Mouse (Mus musculus) midbrain, embryonic 11.5 days (tissue): Measurements from ENCODE around the gene Trdmt1. TPM values are rescaled to one million over a fixed set of nuclear protein-coding genes. Genes with fewer than 3 reads are reported as not detected.

ENCODE experiments used
- ATAC-seq: fragments of 200-750 bp; cut with Nextera tagmentation; 2 replicates; pipeline ENCODE4 v1.8.0; 2017; ENCODE audit warnings: moderate TSS enrichment, moderate library complexity; ENCODE audit not compliant: low FRiP score
- DNase-seq: peaks from one replicate; pipeline ENCODE4 v3.0.0; 2015; ENCODE audit warnings: low spot score; ENCODE audit errors: missing footprints
- H3K27ac ChIP-seq: fragments of 300-500 bp; sonication (generic); 2 replicates; pipeline ENCODE4 v1.5.1; 2014; ENCODE audit warnings: low read depth, low read length
- H3K27me3 ChIP-seq: fragments of 300-500 bp; sonication (generic); 2 replicates; pipeline ENCODE4 v1.6.1; 2014; ENCODE audit warnings: mild to moderate bottlenecking, low read length, moderate library complexity, mixed read lengths; ENCODE audit not compliant: control insufficient read depth, insufficient read depth
- H3K36me3 ChIP-seq: fragments of 300-500 bp; sonication (generic); 2 replicates; pipeline ENCODE4 v1.6.1; 2014; ENCODE audit warnings: mild to moderate bottlenecking, low read length, moderate library complexity, mixed read lengths; ENCODE audit not compliant: control insufficient read depth, insufficient read depth
- H3K4me1 ChIP-seq: fragments of 300-500 bp; sonication (generic); 2 replicates; pipeline ENCODE4 v1.6.1; 2014; ENCODE audit warnings: low read length; ENCODE audit not compliant: control insufficient read depth, insufficient read depth
- H3K4me2 ChIP-seq: fragments of 300-500 bp; sonication (generic); 2 replicates; pipeline ENCODE4 v1.6.1; 2014; ENCODE audit warnings: mild to moderate bottlenecking, moderate library complexity
- H3K4me3 ChIP-seq: fragments of 300-500 bp; sonication (generic); 2 replicates; pipeline ENCODE4 v1.5.1; 2014; ENCODE audit warnings: low read depth, low read length
- H3K9ac ChIP-seq: fragments of 300-500 bp; sonication (generic); 2 replicates; pipeline ENCODE4 v1.6.1; 2014; ENCODE audit warnings: low read length
- H3K9me3 ChIP-seq: fragments of 300-500 bp; sonication (generic); 2 replicates; pipeline ENCODE4 v1.6.1; 2016; ENCODE audit warnings: low read length; ENCODE audit not compliant: control insufficient read depth
- WGBS: fragments of 180-500 bp; shearing (Covaris S2); extraction: QIAGEN DNeasy Blood & Tissue Kit; methylation state at CpG from one replicate; pipeline ENCODE4 v1.1.7; 2014; 5-methylcytosine and 5-hydroxymethylcytosine counted together
- polyA plus RNA-seq: library from polyadenylated mRNA; unstranded; fragments of >200 nt; fragmentation: Nextera tagmentation; extraction: Ambion mirVana; gene quantifications from 2 replicates; pipeline ENCODE4 v1.2.1, GENCODE M21; 2014

The Trdmt1 gene
- polyA plus RNA-seq, 1 experiment from 2014 or later: 12.7 TPM

DNA sequence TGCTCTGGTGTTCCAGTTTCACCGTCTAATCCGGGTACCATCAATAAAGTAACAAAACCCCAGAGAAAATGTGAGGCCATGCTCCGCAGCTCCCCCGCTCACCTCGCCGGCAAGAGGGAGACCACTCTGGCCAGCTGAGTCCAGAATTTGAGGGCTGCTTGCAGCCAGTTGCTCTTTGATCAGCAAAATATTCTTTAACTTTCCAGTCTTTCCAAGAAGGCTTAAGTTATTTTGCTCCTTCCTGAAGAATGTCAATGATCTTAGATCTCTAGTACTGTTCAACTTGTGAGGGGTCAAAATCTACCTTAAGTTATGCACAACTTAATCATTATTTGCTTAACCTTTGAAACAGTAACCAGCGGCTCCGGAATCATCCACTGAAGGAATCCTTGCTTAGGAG, 52.7 kb downstream of the Trdmt1 start, which contains the start of gene Cubn:
Gene Cubn (minus strand): TSS at position 80 of the 400 bp plus-strand sequence.
- ATAC-seq: 0 out of 2 replicates have a peak, but pooled peaks have one; percentile 40
- Histone ChIP-seq H3K9ac (no peak within 1 kb of the TSS), H3K4me1 (peaks cover 7% of the 10 kb centered on the region), H3K36me3 (no peaks in the 10 kb centered on the region), H3K9me3 (no peaks in the 10 kb centered on the region), H3K27ac (no peak within 1 kb of the TSS), H3K27me3 (no peaks in the 10 kb centered on the region), H3K4me2 (no peak within 1 kb of the TSS), H3K4me3 (no peak within 1 kb of the TSS)
- WGBS: 23% methylated on average over 8 of the region's 8 CpGs
- peak; percentile 87 for DNase-seq

DNA sequence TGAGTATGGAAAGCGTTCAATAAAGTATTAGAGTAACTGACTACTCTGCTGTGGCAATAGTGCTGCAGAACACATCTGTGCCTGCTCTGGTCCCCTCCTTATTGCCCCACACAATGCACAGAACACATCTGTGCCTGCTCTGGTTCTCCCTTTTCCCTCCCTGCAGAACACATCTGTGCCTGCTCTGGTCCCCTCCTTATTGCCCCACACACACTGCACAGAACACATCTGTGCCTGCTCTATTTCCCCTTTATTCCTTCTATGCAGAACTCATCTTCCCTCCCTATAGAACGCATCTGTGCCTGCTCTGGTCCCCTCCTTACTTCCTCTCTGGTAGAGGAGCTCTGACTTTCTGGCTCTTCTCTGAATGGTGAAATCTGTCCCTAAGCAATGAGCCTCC, 54.0 kb downstream of the Trdmt1 start:
- no peak overlapping the region for H3K9ac ChIP-seq
- WGBS: 91% methylated on average over 2 of the region's 2 CpGs

DNA sequence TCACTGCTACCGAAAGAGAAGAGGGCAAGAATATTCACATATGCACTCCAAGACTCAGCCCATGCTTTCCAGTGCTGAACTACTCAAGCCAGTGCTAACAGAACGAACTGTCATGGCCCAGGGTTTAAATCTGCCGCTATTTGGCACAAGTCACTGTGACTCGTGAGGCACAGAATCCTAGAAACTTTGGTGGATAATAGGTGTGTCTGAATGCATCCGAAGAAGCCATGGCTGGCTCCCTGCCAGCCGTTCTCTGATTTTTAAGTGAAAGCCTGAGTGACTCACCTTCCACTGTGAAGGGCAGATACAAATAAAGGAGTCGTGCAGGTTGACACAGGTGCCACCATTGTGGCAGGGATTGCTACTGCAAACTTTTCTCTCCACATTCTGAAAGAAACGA, 58.0 kb downstream of the Trdmt1 start:
- DNase-seq: no peak
- Histone ChIP-seq H3K4me1 (peaks cover 1% of the 10 kb centered on the region), H3K4me2 (no peak overlapping the region), H3K9ac (no peak overlapping the region), H3K36me3 (no peaks in the 10 kb centered on the region), H3K4me3 (no peak overlapping the region), H3K27me3 (no peaks in the 10 kb centered on the region), H3K9me3 (no peaks in the 10 kb centered on the region), H3K27ac (no peak overlapping the region)
- 83% methylated on average over 8 of the region's 8 CpGs for WGBS
- ATAC-seq: no peak

More for the DNA sequence above, 54.0 kb downstream of the Trdmt1 start:
- no peaks in the 10 kb centered on the region for H3K36me3 ChIP-seq
- H3K4me3 ChIP-seq: no peak overlapping the region
- no peak overlapping the region for H3K27ac ChIP-seq
- H3K4me2 ChIP-seq: no peak overlapping the region
- DNase-seq (no peak), ATAC-seq (no peak)
- H3K27me3 ChIP-seq: no peaks in the 10 kb centered on the region
- H3K4me1 ChIP-seq: peaks cover 7% of the 10 kb centered on the region
- H3K9me3 ChIP-seq: no peaks in the 10 kb centered on the region

DNA sequence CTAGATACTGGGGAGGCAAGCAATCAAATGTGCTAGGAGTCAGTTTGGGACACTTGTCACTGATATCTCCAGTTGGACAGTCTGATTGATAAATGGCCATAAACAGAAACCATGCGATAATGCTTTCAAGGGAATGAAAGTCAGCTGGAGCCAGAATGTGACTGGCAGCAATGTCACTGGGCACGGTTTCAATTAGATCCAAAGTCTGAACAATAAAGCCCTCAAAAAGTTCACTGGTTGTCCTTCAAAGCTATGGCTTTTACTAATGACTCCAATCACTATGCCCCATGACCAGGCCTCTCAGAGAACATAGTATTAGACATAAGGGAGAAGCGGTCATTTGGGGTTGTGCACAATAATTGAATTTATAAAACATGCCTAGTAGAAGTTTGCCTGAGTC, 59.9 kb downstream of the Trdmt1 start:
- no peaks in the 10 kb centered on the region for H3K4me1 ChIP-seq
- no peak overlapping the region for H3K27ac ChIP-seq
- ATAC-seq (no peak), DNase-seq (no peak)
- no peaks in the 10 kb centered on the region for H3K36me3 ChIP-seq
- no peak overlapping the region for H3K4me3 ChIP-seq
- H3K9me3 ChIP-seq: no peaks in the 10 kb centered on the region
- no peaks in the 10 kb centered on the region for H3K27me3 ChIP-seq
- H3K4me2 ChIP-seq: no peak overlapping the region
- H3K9ac ChIP-seq: no peak overlapping the region
- 90% methylated on average over 3 of the region's 3 CpGs for WGBS

DNA sequence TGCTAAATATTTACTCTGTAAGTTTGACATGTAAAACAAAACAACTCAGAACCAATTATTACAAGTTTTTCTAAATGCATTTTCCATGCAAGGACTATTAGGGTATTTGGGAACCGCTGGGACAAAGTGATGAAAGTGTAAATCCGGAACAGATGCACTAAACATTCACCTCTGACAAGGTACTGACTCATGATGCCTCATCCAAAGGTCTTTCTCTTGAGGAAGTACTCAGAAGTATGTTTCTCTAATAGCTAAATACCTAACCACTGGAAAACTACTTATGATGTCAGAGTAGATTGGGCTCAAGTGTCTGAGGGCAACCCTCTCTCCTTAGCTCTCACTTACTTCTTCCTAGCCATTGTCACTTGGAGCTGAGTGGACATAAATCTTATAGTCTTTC, 63.7 kb downstream of the Trdmt1 start:
- H3K36me3 ChIP-seq: no peaks in the 10 kb centered on the region
- no peak overlapping the region for H3K27ac ChIP-seq
- no peak for DNase-seq
- WGBS: 92% methylated on average over 2 of the region's 2 CpGs
- H3K4me1 ChIP-seq: no peaks in the 10 kb centered on the region
- ATAC-seq: no peak
- no peaks in the 10 kb centered on the region for H3K27me3 ChIP-seq
- H3K9ac ChIP-seq: no peak overlapping the region
- H3K4me3 ChIP-seq: no peak overlapping the region
- H3K9me3 ChIP-seq: no peaks in the 10 kb centered on the region
- H3K4me2 ChIP-seq: no peak overlapping the region

DNA sequence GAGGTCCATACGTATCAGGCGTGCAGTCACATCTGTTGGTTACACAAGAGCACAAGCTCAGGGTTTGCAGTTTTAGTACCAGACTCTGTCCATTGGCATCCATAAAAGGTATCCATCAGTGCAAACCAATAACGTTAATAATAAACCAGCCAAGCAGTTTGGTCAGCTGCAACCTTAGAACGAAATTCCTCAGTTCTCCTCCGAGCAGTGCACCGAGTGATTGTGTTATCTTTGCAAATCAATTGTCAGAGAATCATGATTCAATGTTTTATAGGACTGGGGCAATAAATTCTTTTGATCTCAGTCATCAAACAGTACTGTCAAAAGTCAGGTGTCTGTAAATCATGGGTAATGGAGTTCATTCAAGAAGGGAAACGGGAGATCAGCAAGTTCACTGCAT, 65.3 kb downstream of the Trdmt1 start:
- H3K4me1 ChIP-seq: no peaks in the 10 kb centered on the region
- H3K36me3 ChIP-seq: no peaks in the 10 kb centered on the region
- no peak overlapping the region for H3K9ac ChIP-seq
- ATAC-seq (no peak), DNase-seq (no peak)
- H3K4me2 ChIP-seq: no peak overlapping the region
- no peak overlapping the region for H3K27ac ChIP-seq
- H3K9me3 ChIP-seq: no peaks in the 10 kb centered on the region
- WGBS: 89% methylated on average over 7 of the region's 7 CpGs
- no peaks in the 10 kb centered on the region for H3K27me3 ChIP-seq
- H3K4me3 ChIP-seq: no peak overlapping the region

DNA sequence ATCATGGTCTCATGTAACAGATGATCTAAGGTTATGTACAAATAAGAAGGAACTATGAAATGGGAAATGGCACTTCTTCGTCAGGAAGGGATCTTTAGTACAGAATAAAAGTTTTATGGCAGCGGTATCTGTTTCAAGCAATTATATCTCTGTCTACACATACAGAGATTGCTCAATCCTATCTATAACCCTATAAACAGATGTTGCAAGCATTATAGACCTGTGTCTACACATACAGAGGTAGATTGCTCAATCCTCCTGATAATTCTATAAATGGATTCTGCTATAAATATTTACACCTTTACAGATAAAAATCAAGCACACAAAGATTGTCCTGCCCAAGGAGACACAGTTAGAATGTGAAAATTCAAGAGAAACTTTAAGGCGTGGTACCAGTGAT, 74.4 kb downstream of the Trdmt1 start:
- Histone ChIP-seq H3K27ac (no peak overlapping the region), H3K36me3 (no peaks in the 10 kb centered on the region), H3K4me2 (no peak overlapping the region), H3K4me3 (no peak overlapping the region), H3K27me3 (no peaks in the 10 kb centered on the region), H3K4me1 (no peaks in the 10 kb centered on the region), H3K9me3 (no peaks in the 10 kb centered on the region), H3K9ac (no peak overlapping the region)
- 90% methylated on average over 3 of the region's 3 CpGs for WGBS
- ATAC-seq (no peak), DNase-seq (no peak)

DNA sequence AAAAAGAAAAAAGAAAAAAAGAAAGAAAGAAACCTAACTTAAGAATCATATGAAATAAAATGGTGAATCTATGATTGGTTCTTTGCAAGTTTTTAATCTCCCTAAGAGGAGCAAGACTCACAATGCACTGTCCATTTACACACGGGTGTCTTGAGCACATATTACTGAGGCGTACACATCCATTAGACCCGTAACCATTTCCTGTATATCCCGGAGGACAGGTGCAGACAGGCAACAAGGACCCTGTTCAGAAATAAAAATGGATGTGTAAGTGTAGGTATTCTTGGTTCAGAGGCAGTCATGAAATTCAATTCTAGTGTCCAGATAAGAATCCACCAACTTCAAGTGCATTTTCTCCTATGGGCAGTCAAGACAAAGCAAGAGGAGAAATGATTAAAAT, 74.8 kb downstream of the Trdmt1 start:
- Histone ChIP-seq H3K9me3 (no peaks in the 10 kb centered on the region), H3K27me3 (no peaks in the 10 kb centered on the region), H3K4me3 (no peak overlapping the region), H3K9ac (no peak overlapping the region), H3K4me1 (no peaks in the 10 kb centered on the region), H3K27ac (no peak overlapping the region), H3K4me2 (no peak overlapping the region), H3K36me3 (no peaks in the 10 kb centered on the region)
- no peak for ATAC-seq
- no peak for DNase-seq
- WGBS: 90% methylated on average over 4 of the region's 4 CpGs

DNA sequence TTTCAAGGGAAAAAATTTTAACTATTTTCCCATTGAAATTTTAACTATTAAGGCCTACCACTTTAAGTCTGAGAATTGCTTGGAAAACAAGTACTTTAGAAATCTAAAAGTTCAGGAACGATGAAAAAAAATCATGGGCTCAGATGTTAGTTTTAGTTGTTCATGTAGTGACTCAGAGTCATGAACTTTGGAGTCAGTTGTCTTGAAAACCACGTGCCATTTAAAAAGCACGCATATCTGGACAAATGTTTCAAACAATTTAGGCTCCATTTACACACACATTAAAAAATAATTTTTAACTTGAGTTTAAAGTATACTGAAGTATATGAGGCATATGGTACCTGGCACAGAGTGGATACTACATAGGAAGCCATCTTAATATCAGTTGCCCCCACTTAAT, 77.8 kb downstream of the Trdmt1 start:
- no peaks in the 10 kb centered on the region for H3K36me3 ChIP-seq
- DNase-seq: no peak

More for the DNA sequence above, 77.8 kb downstream of the Trdmt1 start:
- no peak overlapping the region for H3K4me2 ChIP-seq
- no peak overlapping the region for H3K9ac ChIP-seq
- H3K27me3 ChIP-seq: no peaks in the 10 kb centered on the region
- H3K4me3 ChIP-seq: no peak overlapping the region
- H3K4me1 ChIP-seq: no peaks in the 10 kb centered on the region
- no peak for ATAC-seq
- H3K9me3 ChIP-seq: no peaks in the 10 kb centered on the region
- H3K27ac ChIP-seq: no peak overlapping the region
- WGBS: 91% methylated on average over 3 of the region's 3 CpGs
